Mouse (Mus musculus): Measurements from ENCODE around the gene Slc5a2. TPM values are rescaled to one million over a fixed set of nuclear protein-coding genes. Genes with fewer than 3 reads are reported as not detected.

Gene Slc5a2
- polyA plus RNA-seq, 1 experiment from 2014 or later, result 0.36 TPM

- WGBS, result 93% methylated on average over 27 of the region's 27 CpGs
- peaks cover 55% of the 10 kb centered on the region for H3K36me3 ChIP-seq
These were observed 25.2 kb upstream of the Slc5a2 start for GRCm38 (mm10) chr7:128240131-128240784.

GRCm38 (mm10) chr7:128242331-128242730, 23.1 kb upstream of the Slc5a2 start:
- no peaks in the 10 kb centered on the region for H3K9me3 ChIP-seq
- WGBS, result 96% methylated on average over 16 of the region's 16 CpGs
- H3K4me2 ChIP-seq (replicated peaks), result no peak overlapping the region
- H3K36me3 ChIP-seq, result peaks cover 53% of the 10 kb centered on the region
- ATAC-seq (ENCODE audit: low FRiP score, low read depth), result no peak
- no peak overlapping the region for H3K4me3 ChIP-seq
- no peaks in the 10 kb centered on the region for H3K27me3 ChIP-seq
- no peak overlapping the region for H3K27ac ChIP-seq
- peaks cover 26% of the 10 kb centered on the region for H3K4me1 ChIP-seq
- no peak overlapping the region for H3K9ac ChIP-seq

More at GRCm38 (mm10) chr7:128240131-128240784, 25.2 kb upstream of the Slc5a2 start:
- no peak overlapping the region; the same call in 1 of the 2 replicates for H3K4me2 ChIP-seq (replicated peaks)
- H3K4me3 ChIP-seq, result no peak overlapping the region
- H3K4me1 ChIP-seq, result peaks cover 19% of the 10 kb centered on the region
- ATAC-seq (ENCODE audit: low FRiP score, low read depth), result no peak
- H3K27ac ChIP-seq, result no peak overlapping the region
- H3K9me3 ChIP-seq, result no peaks in the 10 kb centered on the region
- H3K27me3 ChIP-seq, result no peaks in the 10 kb centered on the region
- H3K9ac ChIP-seq, result peak overlapping the region; percentile 51

- Histone ChIP-seq H3K4me3 (no peak overlapping the region), H3K27me3 (no peaks in the 10 kb centered on the region), H3K36me3 (peaks cover 53% of the 10 kb centered on the region), H3K27ac (no peak overlapping the region), H3K9ac (no peak overlapping the region), H3K4me2 (replicated peaks) (no peak overlapping the region), H3K4me1 (peaks cover 35% of the 10 kb centered on the region), H3K9me3 (no peaks in the 10 kb centered on the region)
- WGBS, result 72% methylated on average over 10 of the region's 10 CpGs
- ATAC-seq (ENCODE audit: low FRiP score, low read depth), result no peak
These were observed 21.5 kb upstream of the Slc5a2 start for GRCm38 (mm10) chr7:128243921-128244320.

- ATAC-seq (ENCODE audit: low FRiP score, low read depth), result no peak
- Histone ChIP-seq H3K4me1 (peaks cover 29% of the 10 kb centered on the region), H3K27me3 (no peaks in the 10 kb centered on the region), H3K9me3 (no peaks in the 10 kb centered on the region), H3K27ac (no peak overlapping the region), H3K36me3 (peaks cover 57% of the 10 kb centered on the region), H3K9ac (no peak overlapping the region), H3K4me3 (no peak overlapping the region), H3K4me2 (replicated peaks) (no peak overlapping the region)
- whole genome bisulfite sequencing, result 81% methylated on average over 18 of the region's 18 CpGs
These were observed 20.9 kb upstream of the Slc5a2 start for GRCm38 (mm10) chr7:128244410-128245025.

GRCm38 (mm10) chr7:128245547-128245946, 19.9 kb upstream of the Slc5a2 start:
- H3K4me2 ChIP-seq (replicated peaks), result peak overlapping the region; percentile 74; the same call in 1 of the 2 replicates
- 0 out of 2 replicates have a peak overlapping the region, but pooled peaks have one; percentile 89 for H3K27ac ChIP-seq
- H3K9ac ChIP-seq, result 0 out of 2 replicates have a peak overlapping the region, but pooled peaks have one; percentile 78
- peaks cover 27% of the 10 kb centered on the region for H3K4me1 ChIP-seq
- no peaks in the 10 kb centered on the region for H3K9me3 ChIP-seq
- no peak overlapping the region for H3K4me3 ChIP-seq
- peaks cover 58% of the 10 kb centered on the region for H3K36me3 ChIP-seq
- 81% methylated on average over 4 of the region's 4 CpGs for WGBS
- no peak for ATAC-seq (ENCODE audit: low FRiP score, low read depth)
- H3K27me3 ChIP-seq, result no peaks in the 10 kb centered on the region

GRCm38 (mm10) chr7:128246496-128247391, 18.7 kb upstream of the Slc5a2 start, which contains the start of gene Tgfb1i1:
TSS of gene Tgfb1i1 (plus strand) at chr7:128246812.
- Histone ChIP-seq H3K4me3 (peak within 1 kb of the TSS; percentile 59), H3K4me1 (peaks cover 28% of the 10 kb centered on the region), H3K36me3 (peaks cover 47% of the 10 kb centered on the region), H3K4me2 (replicated peaks) (peak within 1 kb of the TSS; percentile 74), H3K27ac (peak within 1 kb of the TSS; percentile 89), H3K27me3 (no peaks in the 10 kb centered on the region), H3K9me3 (no peaks in the 10 kb centered on the region), H3K9ac (peak within 1 kb of the TSS; percentile 78)
- peak; percentile 84 for ATAC-seq (ENCODE audit: low FRiP score, low read depth)
- 2% methylated on average over 28 of the region's 30 CpGs for WGBS

GRCm38 (mm10) chr7:128247443-128247842, 18.0 kb upstream of the Slc5a2 start:
- no peaks in the 10 kb centered on the region for H3K27me3 ChIP-seq
- WGBS, result 3% methylated on average over 13 of the region's 13 CpGs

GRCm38 (mm10) chr7:128248081-128249042, 17.1 kb upstream of the Slc5a2 start:
- H3K4me2 ChIP-seq (replicated peaks), result peak overlapping the region; percentile 74
- peak overlapping the region; percentile 59 for H3K4me3 ChIP-seq
- WGBS, result 87% methylated on average over 10 of the region's 10 CpGs

More at GRCm38 (mm10) chr7:128247443-128247842, 18.0 kb upstream of the Slc5a2 start:
- peaks cover 40% of the 10 kb centered on the region for H3K36me3 ChIP-seq
- peak overlapping the region; percentile 74 for H3K4me2 ChIP-seq (replicated peaks)
- H3K9ac ChIP-seq, result peak overlapping the region; percentile 78
- peaks cover 35% of the 10 kb centered on the region for H3K4me1 ChIP-seq
- peak; percentile 79 for ATAC-seq (ENCODE audit: low FRiP score, low read depth)
- H3K27ac ChIP-seq, result peak overlapping the region; percentile 89
- no peaks in the 10 kb centered on the region for H3K9me3 ChIP-seq
- peak overlapping the region; percentile 59 for H3K4me3 ChIP-seq

GRCm38 (mm10) chr7:128249998-128250397, 15.5 kb upstream of the Slc5a2 start:
- Histone ChIP-seq H3K27me3 (no peaks in the 10 kb centered on the region), H3K4me1 (peaks cover 43% of the 10 kb centered on the region), H3K4me3 (no peak overlapping the region), H3K36me3 (peaks cover 28% of the 10 kb centered on the region), H3K4me2 (replicated peaks) (no peak overlapping the region), H3K9ac (no peak overlapping the region), H3K9me3 (no peaks in the 10 kb centered on the region), H3K27ac (no peak overlapping the region)
- WGBS, result 89% methylated on average over 5 of the region's 5 CpGs
- no peak for ATAC-seq (ENCODE audit: low FRiP score, low read depth)

More at GRCm38 (mm10) chr7:128248081-128249042, 17.1 kb upstream of the Slc5a2 start:
- Histone ChIP-seq H3K27ac (no peak overlapping the region), H3K27me3 (no peaks in the 10 kb centered on the region), H3K4me1 (peaks cover 43% of the 10 kb centered on the region), H3K9me3 (no peaks in the 10 kb centered on the region), H3K9ac (peak overlapping the region; percentile 39), H3K36me3 (peaks cover 34% of the 10 kb centered on the region)
- ATAC-seq (ENCODE audit: low FRiP score, low read depth), result no peak

- no peak overlapping the region for H3K27ac ChIP-seq
- H3K4me1 ChIP-seq, result peaks cover 29% of the 10 kb centered on the region
- no peak for ATAC-seq (ENCODE audit: low FRiP score, low read depth)
- no peaks in the 10 kb centered on the region for H3K9me3 ChIP-seq
- 35% methylated on average over 12 of the region's 12 CpGs for WGBS
- H3K4me2 ChIP-seq (replicated peaks), result peak overlapping the region; percentile 59
- H3K9ac ChIP-seq, result peak overlapping the region; percentile 45; the same call in 1 of the 2 replicates
- H3K36me3 ChIP-seq, result peaks cover 23% of the 10 kb centered on the region
- peak overlapping the region; percentile 31 for H3K4me3 ChIP-seq
- no peaks in the 10 kb centered on the region for H3K27me3 ChIP-seq
These were observed 13.5 kb upstream of the Slc5a2 start for GRCm38 (mm10) chr7:128251946-128252345.

- Histone ChIP-seq H3K4me2 (replicated peaks) (peak overlapping the region; percentile 59), H3K4me3 (peak overlapping the region; percentile 31), H3K9me3 (no peaks in the 10 kb centered on the region), H3K27ac (no peak overlapping the region; the same call in 1 of the 2 replicates), H3K9ac (peak overlapping the region; percentile 36; the same call in 1 of the 2 replicates), H3K4me1 (peaks cover 32% of the 10 kb centered on the region), H3K27me3 (no peaks in the 10 kb centered on the region), H3K36me3 (peaks cover 23% of the 10 kb centered on the region)
- ATAC-seq (ENCODE audit: low FRiP score, low read depth), result peak; percentile 72
- 6% methylated on average over 24 of the region's 24 CpGs for WGBS
These were observed 12.8 kb upstream of the Slc5a2 start for GRCm38 (mm10) chr7:128252609-128253008.

Data from limb, embryonic 13.5 days (tissue).